Mouse (Mus musculus): ENCODE measurements around the gene Galns. TPM values are rescaled to one million over a fixed set of nuclear protein-coding genes. Genes with fewer than 3 reads are reported as not detected.

Galns gene
- polyA plus RNA-seq, 1 experiment from 2014 or later, result 12.0 TPM

- ATAC-seq (ENCODE audit: insufficient number of reproducible peaks, low FRiP score, low TSS enrichment, low read depth), result 0 out of 2 replicates have a peak, but pooled peaks have one; percentile 27
- no peak overlapping the region for H3K4me3 ChIP-seq
- H3K27me3 ChIP-seq, result no peaks in the 10 kb centered on the region
- WGBS, result 41% methylated on average over 10 of the region's 10 CpGs
- no peaks in the 10 kb centered on the region for H3K9me3 ChIP-seq
- H3K4me1 ChIP-seq, result peaks cover 22% of the 10 kb centered on the region
- no peaks in the 10 kb centered on the region for H3K36me3 ChIP-seq
- no peak overlapping the region for H3K9ac ChIP-seq
- no peak overlapping the region for H3K4me2 ChIP-seq
- H3K27ac ChIP-seq, result peak overlapping the region; percentile 80
Measured at GRCm38 (mm10) chr8:122557248-122558038, 53.8 kb downstream of the Galns start.

GRCm38 (mm10) chr8:122556030-122557009 lies 54.9 kb downstream of the Galns start:
- H3K27ac ChIP-seq, result peak overlapping the region; percentile 80
- H3K9ac ChIP-seq, result no peak overlapping the region
- H3K4me3 ChIP-seq, result no peak overlapping the region
- peak; percentile 40; the same call in 1 of the 2 replicates for ATAC-seq (ENCODE audit: insufficient number of reproducible peaks, low FRiP score, low TSS enrichment, low read depth)
- no peaks in the 10 kb centered on the region for H3K27me3 ChIP-seq
- peaks cover 25% of the 10 kb centered on the region for H3K4me1 ChIP-seq
- H3K4me2 ChIP-seq, result peak overlapping the region; percentile 15; the same call in 1 of the 2 replicates
- no peaks in the 10 kb centered on the region for H3K9me3 ChIP-seq
- no peaks in the 10 kb centered on the region for H3K36me3 ChIP-seq
- 59% methylated on average over 12 of the region's 12 CpGs for WGBS

- H3K9ac ChIP-seq, result no peak overlapping the region
- H3K36me3 ChIP-seq, result no peaks in the 10 kb centered on the region
- H3K4me1 ChIP-seq, result peaks cover 32% of the 10 kb centered on the region
- H3K9me3 ChIP-seq, result no peaks in the 10 kb centered on the region
- ATAC-seq (ENCODE audit: insufficient number of reproducible peaks, low FRiP score, low TSS enrichment, low read depth), result no peak
- no peaks in the 10 kb centered on the region for H3K27me3 ChIP-seq
- WGBS, result 65% methylated on average over 6 of the region's 6 CpGs
- no peak overlapping the region for H3K27ac ChIP-seq
- H3K4me2 ChIP-seq, result no peak overlapping the region
- H3K4me3 ChIP-seq, result no peak overlapping the region
Measured at GRCm38 (mm10) chr8:122554786-122555185, 56.5 kb downstream of the Galns start.

- ATAC-seq (ENCODE audit: insufficient number of reproducible peaks, low FRiP score, low TSS enrichment, low read depth), result peak; percentile 81
- H3K27ac ChIP-seq, result peak within 1 kb of the TSS; percentile 94
- peaks cover 49% of the 10 kb centered on the region for H3K4me1 ChIP-seq
- no peaks in the 10 kb centered on the region for H3K27me3 ChIP-seq
- 12% methylated on average over 47 of the region's 56 CpGs for WGBS
- no peaks in the 10 kb centered on the region for H3K9me3 ChIP-seq
- H3K9ac ChIP-seq, result peak within 1 kb of the TSS; percentile 86
- H3K36me3 ChIP-seq, result no peaks in the 10 kb centered on the region
- H3K4me2 ChIP-seq, result peak within 1 kb of the TSS; percentile 87
- H3K4me3 ChIP-seq, result peak within 1 kb of the TSS; percentile 81
Measured at GRCm38 (mm10) chr8:122551265-122552051, 59.8 kb downstream of the Galns start, which contains the start of gene Piezo1. Gene Piezo1 (minus strand): TSS chr8:122551329.

GRCm38 (mm10) chr8:122550995-122551264 lies 60.3 kb downstream of the Galns start:
- 1% methylated on average over 36 of the region's 43 CpGs for WGBS
- Histone ChIP-seq H3K27ac (peak overlapping the region; percentile 94), H3K4me1 (peaks cover 49% of the 10 kb centered on the region), H3K9me3 (no peaks in the 10 kb centered on the region), H3K9ac (peak overlapping the region; percentile 86), H3K36me3 (no peaks in the 10 kb centered on the region), H3K4me3 (peak overlapping the region; percentile 81), H3K27me3 (no peaks in the 10 kb centered on the region), H3K4me2 (peak overlapping the region; percentile 87)
- ATAC-seq (ENCODE audit: insufficient number of reproducible peaks, low FRiP score, low TSS enrichment, low read depth), result peak; percentile 35

- ATAC-seq (ENCODE audit: insufficient number of reproducible peaks, low FRiP score, low TSS enrichment, low read depth), result peak; percentile 40
- peak overlapping the region; percentile 87 for H3K4me2 ChIP-seq
- WGBS, result 3% methylated on average over 51 of the region's 52 CpGs
- H3K4me1 ChIP-seq, result peaks cover 51% of the 10 kb centered on the region
- H3K4me3 ChIP-seq, result peak overlapping the region; percentile 81
- H3K9ac ChIP-seq, result peak overlapping the region; percentile 86
- no peaks in the 10 kb centered on the region for H3K36me3 ChIP-seq
- H3K27me3 ChIP-seq, result no peaks in the 10 kb centered on the region
- H3K9me3 ChIP-seq, result no peaks in the 10 kb centered on the region
- peak overlapping the region; percentile 94 for H3K27ac ChIP-seq
Measured at GRCm38 (mm10) chr8:122550234-122550994, 60.8 kb downstream of the Galns start.

- no peak for ATAC-seq (ENCODE audit: insufficient number of reproducible peaks, low FRiP score, low TSS enrichment, low read depth)
- Histone ChIP-seq H3K27me3 (no peaks in the 10 kb centered on the region), H3K4me3 (no peak overlapping the region), H3K36me3 (no peaks in the 10 kb centered on the region), H3K9ac (no peak overlapping the region), H3K4me2 (peak overlapping the region; percentile 87), H3K9me3 (no peaks in the 10 kb centered on the region), H3K27ac (0 out of 2 replicates have a peak overlapping the region, but pooled peaks have one; percentile 40), H3K4me1 (peaks cover 51% of the 10 kb centered on the region)
- WGBS, result 59% methylated on average over 3 of the region's 3 CpGs
Measured at GRCm38 (mm10) chr8:122548891-122549439, 62.3 kb downstream of the Galns start.

- WGBS, result 69% methylated on average over 13 of the region's 13 CpGs
- Histone ChIP-seq H3K4me2 (peak overlapping the region; percentile 87), H3K4me3 (no peak overlapping the region), H3K27ac (no peak overlapping the region; the same call in 1 of the 2 replicates), H3K9ac (no peak overlapping the region), H3K4me1 (peaks cover 51% of the 10 kb centered on the region), H3K36me3 (0 out of 2 replicates have a peak, but pooled peaks cover under 1% of the 10 kb centered on the region), H3K27me3 (no peaks in the 10 kb centered on the region), H3K9me3 (no peaks in the 10 kb centered on the region)
- no peak for ATAC-seq (ENCODE audit: insufficient number of reproducible peaks, low FRiP score, low TSS enrichment, low read depth)
Measured at GRCm38 (mm10) chr8:122548331-122548730, 62.9 kb downstream of the Galns start.

- H3K4me1 ChIP-seq, result peaks cover 51% of the 10 kb centered on the region
- H3K27me3 ChIP-seq, result no peaks in the 10 kb centered on the region
- peak overlapping the region; percentile 87; the same call in 1 of the 2 replicates for H3K4me2 ChIP-seq
- H3K4me3 ChIP-seq, result no peak overlapping the region
- no peak overlapping the region; the same call in 1 of the 2 replicates for H3K27ac ChIP-seq
- H3K9me3 ChIP-seq, result no peaks in the 10 kb centered on the region
- H3K36me3 ChIP-seq, result 0 out of 2 replicates have a peak, but pooled peaks cover 6% of the 10 kb centered on the region
- no peak for ATAC-seq (ENCODE audit: insufficient number of reproducible peaks, low FRiP score, low TSS enrichment, low read depth)
- H3K9ac ChIP-seq, result no peak overlapping the region
- 38% methylated on average over 5 of the region's 5 CpGs for WGBS
Measured at GRCm38 (mm10) chr8:122547815-122548214, 63.4 kb downstream of the Galns start.

- H3K9me3 ChIP-seq, result no peaks in the 10 kb centered on the region
- 0 out of 2 replicates have a peak, but pooled peaks cover 11% of the 10 kb centered on the region for H3K36me3 ChIP-seq
- peaks cover 51% of the 10 kb centered on the region for H3K4me1 ChIP-seq
- H3K27me3 ChIP-seq, result no peaks in the 10 kb centered on the region
- WGBS, result 52% methylated on average over 24 of the region's 24 CpGs
- H3K9ac ChIP-seq, result no peak overlapping the region
- H3K27ac ChIP-seq, result peak overlapping the region; percentile 50
- no peak for ATAC-seq (ENCODE audit: insufficient number of reproducible peaks, low FRiP score, low TSS enrichment, low read depth)
- no peak overlapping the region for H3K4me3 ChIP-seq
- peak overlapping the region; percentile 26 for H3K4me2 ChIP-seq
Measured at GRCm38 (mm10) chr8:122546811-122547453, 64.3 kb downstream of the Galns start.
